Mouse (Mus musculus) liver, adult 2 months (tissue): ENCODE data around the gene Med19.

Experiments used
- CTCF ChIP-seq: fragments of 200-500 bp; IDR thresholded peaks from 2 replicates; pipeline ENCODE4 v1.5.1; 2011; ENCODE audit warnings: low read depth, low read length, control low read depth
- POLR2A ChIP-seq: fragments of 200-500 bp; IDR thresholded peaks from 2 replicates; pipeline ENCODE4 v1.6.1; 2011; ENCODE audit warnings: low read length, control low read depth; ENCODE audit not compliant: insufficient read depth; ENCODE audit errors: extremely low read depth

DNA sequence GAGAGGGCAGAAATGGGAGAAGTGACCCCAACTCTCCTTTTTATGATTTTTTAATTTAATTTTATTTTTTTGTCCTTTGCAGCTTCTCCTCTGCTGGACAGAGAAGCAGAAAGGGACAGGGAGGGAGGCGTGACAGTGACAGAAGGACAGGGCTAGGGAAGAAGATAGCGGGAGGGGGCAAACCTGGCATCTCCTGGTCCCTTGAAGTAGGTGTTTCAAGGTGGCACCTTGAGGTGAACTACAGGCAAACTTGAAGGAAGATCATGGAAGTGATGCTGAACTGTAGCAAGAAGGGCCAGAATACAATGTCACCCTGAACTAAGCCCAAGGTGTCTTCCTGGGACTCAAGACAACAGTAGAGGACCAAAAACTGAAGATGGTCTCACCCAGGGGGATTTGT, 56.7 kb downstream of the Med19 start:
- TF ChIP-seq POLR2A (no peak), CTCF (no peak)
